Mouse (Mus musculus): Measurements from ENCODE around the gene Gm17651. TPM values are rescaled to one million over a fixed set of nuclear protein-coding genes. Genes with fewer than 3 reads are reported as not detected.

Gm17651 gene
- polyA plus RNA-seq, 1 experiment from 2014 or later: not detected

DNA sequence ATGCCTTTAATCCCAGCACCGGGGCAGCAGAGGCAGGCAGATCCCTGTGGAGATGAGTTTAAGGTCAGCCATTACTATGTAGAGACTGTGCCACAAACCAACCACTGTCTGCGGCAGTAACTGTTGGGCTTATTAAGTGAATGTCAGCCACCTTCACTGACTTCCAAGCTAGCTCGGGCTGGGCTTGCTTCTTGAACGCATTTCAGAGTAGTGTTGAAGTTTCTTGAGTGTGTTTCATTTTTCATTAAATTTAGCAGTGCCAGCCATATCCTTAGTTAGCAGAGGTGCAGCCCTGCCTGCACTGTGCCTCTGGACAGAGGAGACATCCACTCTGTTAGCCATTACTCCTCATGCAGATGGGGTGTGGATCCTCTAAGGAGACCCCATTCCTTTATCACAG lies 43.7 kb downstream of the Gm17651 start:
- H3K27ac ChIP-seq (ENCODE audit: low read depth, low read length): no peak overlapping the region
- no peak overlapping the region for H3K4me2 ChIP-seq
- ATAC-seq (replicated peaks; ENCODE audit: low FRiP score) (no peak), DNase-seq (ENCODE audit: low spot score) (no peak)
- no peaks in the 10 kb centered on the region for H3K27me3 ChIP-seq (replicated peaks; ENCODE audit: control insufficient read depth, insufficient read depth, low read length)
- no peak overlapping the region for H3K4me3 ChIP-seq (ENCODE audit: low read depth, low read length)
- H3K9ac ChIP-seq (ENCODE audit: low read depth, low read length): no peak overlapping the region
- 91% methylated on average over 4 of the region's 4 CpGs for WGBS
- peaks cover 7% of the 10 kb centered on the region; the same call in 1 of the 2 replicates for H3K4me1 ChIP-seq (replicated peaks; ENCODE audit: control insufficient read depth, insufficient read depth, low read length)
- H3K9me3 ChIP-seq (ENCODE audit: control insufficient read depth, low read length): no peaks in the 10 kb centered on the region
- H3K36me3 ChIP-seq (ENCODE audit: control insufficient read depth, insufficient read depth, low read length): no peaks in the 10 kb centered on the region

DNA sequence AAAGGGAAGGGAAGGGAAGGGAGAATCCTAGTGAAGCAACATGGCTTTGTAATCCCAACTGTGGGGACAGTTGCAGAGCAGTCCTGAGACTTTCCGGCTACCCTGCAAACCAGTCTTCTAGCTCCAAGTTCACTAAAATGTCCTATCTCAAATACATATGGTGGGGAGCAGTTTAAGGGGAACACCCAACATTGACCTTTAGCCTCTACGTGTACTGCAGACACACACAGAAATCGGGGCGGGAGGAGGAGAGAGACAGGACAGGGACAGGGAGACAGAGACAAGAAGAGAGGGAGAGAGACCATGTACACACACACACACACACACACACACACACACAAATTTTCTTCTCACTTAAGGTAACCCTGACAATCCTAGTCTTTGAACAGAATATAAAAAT lies 44.6 kb downstream of the Gm17651 start:
- ATAC-seq (replicated peaks; ENCODE audit: low FRiP score) (no peak), DNase-seq (ENCODE audit: low spot score) (no peak)
- no peak overlapping the region for H3K4me3 ChIP-seq (ENCODE audit: low read depth, low read length)
- no peaks in the 10 kb centered on the region for H3K36me3 ChIP-seq (ENCODE audit: control insufficient read depth, insufficient read depth, low read length)
- H3K4me2 ChIP-seq: no peak overlapping the region
- H3K4me1 ChIP-seq (replicated peaks; ENCODE audit: control insufficient read depth, insufficient read depth, low read length): peaks cover 7% of the 10 kb centered on the region; the same call in 1 of the 2 replicates
- H3K9ac ChIP-seq (ENCODE audit: low read depth, low read length): no peak overlapping the region
- H3K27ac ChIP-seq (ENCODE audit: low read depth, low read length): no peak overlapping the region
- H3K9me3 ChIP-seq (ENCODE audit: control insufficient read depth, low read length): no peaks in the 10 kb centered on the region
- no peaks in the 10 kb centered on the region for H3K27me3 ChIP-seq (replicated peaks; ENCODE audit: control insufficient read depth, insufficient read depth, low read length)
- 85% methylated on average over 4 of the region's 4 CpGs for WGBS

DNA sequence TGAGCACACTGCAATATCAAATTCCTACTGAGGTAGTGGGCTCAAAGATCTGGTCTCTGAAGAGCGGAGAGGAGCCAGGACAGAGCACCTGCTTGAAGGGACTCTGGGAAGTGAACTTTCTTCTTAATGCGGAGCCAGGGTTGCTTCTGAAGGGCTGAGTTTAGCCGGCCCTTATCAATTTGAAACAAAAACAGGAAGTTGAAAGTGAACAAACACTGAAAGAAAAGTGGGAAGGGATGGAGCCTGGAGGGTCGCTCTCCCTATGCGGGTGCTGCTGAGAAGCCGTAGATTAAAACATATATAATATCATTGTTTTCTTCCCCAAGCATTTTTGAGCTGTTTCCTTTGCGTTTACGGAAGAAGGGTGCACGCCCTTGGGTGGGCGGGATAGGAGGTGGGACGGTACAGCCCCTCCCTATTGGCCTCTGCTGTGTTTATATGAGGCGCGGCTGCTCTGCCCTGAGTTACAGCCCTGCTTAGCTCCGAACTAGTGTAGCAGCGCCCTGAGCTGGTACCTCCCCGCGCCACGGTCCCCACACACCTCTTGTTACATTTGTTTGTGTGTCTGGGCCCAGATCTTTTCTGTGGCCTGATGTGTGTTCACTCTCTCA lies 46.0 kb downstream of the Gm17651 start, which contains the start of gene Fmo5:
TSS of gene Fmo5 (plus strand) at position 414 of the 611 bp plus-strand sequence.
- H3K4me3 ChIP-seq (ENCODE audit: low read depth, low read length): peak within 1 kb of the TSS; percentile 59
- H3K4me1 ChIP-seq (replicated peaks; ENCODE audit: control insufficient read depth, insufficient read depth, low read length): peaks cover 7% of the 10 kb centered on the region; the same call in 1 of the 2 replicates
- H3K4me2 ChIP-seq: peak within 1 kb of the TSS; percentile 69
- H3K9ac ChIP-seq (ENCODE audit: low read depth, low read length): peak within 1 kb of the TSS; percentile 70
- peak within 1 kb of the TSS; percentile 30; the same call in 1 of the 2 replicates for H3K27ac ChIP-seq (ENCODE audit: low read depth, low read length)
- ATAC-seq (replicated peaks; ENCODE audit: low FRiP score) (peak; percentile 100), DNase-seq (ENCODE audit: low spot score) (peak; percentile 66)
- WGBS: under 1% methylated on average over 18 of the region's 18 CpGs
- no peaks in the 10 kb centered on the region for H3K36me3 ChIP-seq (ENCODE audit: control insufficient read depth, insufficient read depth, low read length)
- no peaks in the 10 kb centered on the region for H3K9me3 ChIP-seq (ENCODE audit: control insufficient read depth, low read length)
- H3K27me3 ChIP-seq (replicated peaks; ENCODE audit: control insufficient read depth, insufficient read depth, low read length): no peaks in the 10 kb centered on the region

DNA sequence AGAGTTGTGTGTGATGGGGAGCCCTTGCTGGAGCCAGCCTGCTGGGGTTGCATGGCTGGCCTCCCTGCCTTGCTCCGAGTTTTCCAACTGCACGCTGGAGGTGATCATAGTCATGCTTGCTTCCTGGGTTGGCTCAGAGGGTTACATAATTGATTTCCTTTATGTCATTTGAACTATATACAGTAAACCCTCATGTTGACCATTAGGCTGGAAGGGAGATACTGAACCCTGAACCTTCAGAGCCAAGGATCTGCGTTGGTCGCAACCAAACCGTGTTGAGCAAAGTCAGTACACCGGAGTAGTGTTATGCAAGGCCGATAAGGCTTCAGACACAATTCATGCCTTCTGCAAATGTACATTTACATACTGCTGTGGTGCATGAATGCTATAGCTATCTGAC lies 46.6 kb downstream of the Gm17651 start:
- Histone ChIP-seq H3K4me2 (peak overlapping the region; percentile 69), H3K9ac (ENCODE audit: low read depth, low read length) (no peak overlapping the region; the same call in 1 of the 2 replicates), H3K36me3 (ENCODE audit: control insufficient read depth, insufficient read depth, low read length) (no peaks in the 10 kb centered on the region), H3K9me3 (ENCODE audit: control insufficient read depth, low read length) (no peaks in the 10 kb centered on the region), H3K27me3 (replicated peaks; ENCODE audit: control insufficient read depth, insufficient read depth, low read length) (no peaks in the 10 kb centered on the region), H3K4me3 (ENCODE audit: low read depth, low read length) (peak overlapping the region; percentile 59), H3K27ac (ENCODE audit: low read depth, low read length) (peak overlapping the region; percentile 30; the same call in 1 of the 2 replicates), H3K4me1 (replicated peaks; ENCODE audit: control insufficient read depth, insufficient read depth, low read length) (peaks cover 7% of the 10 kb centered on the region; the same call in 1 of the 2 replicates)
- 0 out of 2 replicates have a peak, but pooled peaks have one; percentile 24 for ATAC-seq (replicated peaks; ENCODE audit: low FRiP score)
- DNase-seq (ENCODE audit: low spot score): no peak
- 59% methylated on average over 7 of the region's 7 CpGs for WGBS

DNA sequence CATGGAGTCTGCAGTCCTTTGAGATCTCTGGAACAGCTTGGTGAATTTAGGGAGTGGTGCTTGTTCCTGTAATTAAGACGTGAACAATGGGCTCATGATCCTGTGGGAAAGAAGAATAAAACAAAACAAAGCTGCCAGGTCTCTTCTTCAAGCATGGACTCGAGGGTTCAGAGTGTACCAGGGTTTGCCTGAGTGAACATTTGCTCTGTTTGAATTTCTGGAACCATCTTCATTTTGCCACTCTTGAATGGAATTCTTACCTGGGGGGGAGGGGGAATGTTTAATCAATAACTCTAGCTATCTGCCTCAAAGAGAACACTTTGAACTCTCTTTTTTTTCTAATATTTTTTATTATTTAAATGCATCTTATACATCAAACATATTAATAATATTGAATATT lies 49.9 kb downstream of the Gm17651 start:
- no peak for DNase-seq (ENCODE audit: low spot score)
- Histone ChIP-seq H3K4me2 (no peak overlapping the region), H3K9ac (ENCODE audit: low read depth, low read length) (no peak overlapping the region), H3K4me3 (ENCODE audit: low read depth, low read length) (no peak overlapping the region), H3K36me3 (ENCODE audit: control insufficient read depth, insufficient read depth, low read length) (no peaks in the 10 kb centered on the region), H3K9me3 (ENCODE audit: control insufficient read depth, low read length) (no peaks in the 10 kb centered on the region), H3K4me1 (replicated peaks; ENCODE audit: control insufficient read depth, insufficient read depth, low read length) (peaks cover 7% of the 10 kb centered on the region; the same call in 1 of the 2 replicates), H3K27ac (ENCODE audit: low read depth, low read length) (no peak overlapping the region), H3K27me3 (replicated peaks; ENCODE audit: control insufficient read depth, insufficient read depth, low read length) (no peaks in the 10 kb centered on the region)
- 59% methylated on average over 2 of the region's 2 CpGs for WGBS
- no peak for ATAC-seq (replicated peaks; ENCODE audit: low FRiP score)

Small RNA genes within 50 kb of the gene (microRNA-seq; reads per million reads assigned to microRNA genes)
- not detected for gene Mir7225 (ENCODE audit: borderline number of aligned reads)

Other genes with a start within 250 kb of the Gm17651 start
- 26.8 and 27.2 TPM in 2 replicates for gene Chd1l, start 64.5 kb downstream of the Gm17651 start, polyA plus RNA-seq (2014; fragmentation: Nextera tagmentation; extraction: Ambion mirVana)
- gene Fmo5, start 45.9 kb downstream of the Gm17651 start, polyA plus RNA-seq (2014; fragmentation: Nextera tagmentation; extraction: Ambion mirVana): 4.1 and 4.4 TPM in 2 replicates
- gene Prkab2, start 16.5 kb downstream of the Gm17651 start, polyA plus RNA-seq (2014; fragmentation: Nextera tagmentation; extraction: Ambion mirVana): 4.5 and 5.4 TPM in 2 replicates
- 16.8 and 16.9 TPM in 2 replicates for gene Pde4dip, start 214.0 kb upstream of the Gm17651 start, polyA plus RNA-seq (2014; fragmentation: Nextera tagmentation; extraction: Ambion mirVana)
- gene Sec22b, start 226.5 kb upstream of the Gm17651 start, polyA plus RNA-seq (2014; fragmentation: Nextera tagmentation; extraction: Ambion mirVana): 109 and 113 TPM in 2 replicates